Mouse (Mus musculus) adrenal gland, postnatal 4 days (tissue): ENCODE data around the gene Pnp2. TPM values are rescaled to one million over a fixed set of nuclear protein-coding genes. Genes with fewer than 3 reads are reported as not detected.
"Not testable (repeated sequence)": the region's sequence is repeated elsewhere in the genome, so short reads cannot be mapped to it uniquely, and the experiment has no call there.

Experiments used
- DNase-seq, 2 experiments: peaks; one replicate each; pipeline ENCODE4 v3.0.0; 2021 to 2022; ENCODE audit warnings: low spot score in 2 of 2, mixed read lengths in 2 of 2
- long read RNA-seq, 2 experiments: library from polyadenylated mRNA; stranded (forward); transcript quantifications; one replicate each; pipeline ENCODE4 v2.0.0; 2021
- total RNA-seq, 2 experiments: library from RNA; stranded (reverse); gene quantifications; 2 replicates each; pipeline ENCODE4 v1.2.3; 2021

The Pnp2 gene
- total RNA-seq, result 1 to 10 TPM; 1.4 to 2.5 TPM
- long read RNA-seq, experiment 1, partial matches to known transcripts, result 0 of 2 reads
- long read RNA-seq, experiment 1, other reads (novel, unspliced or antisense), result 1 of 2 reads
- long read RNA-seq, experiment 2, partial matches to known transcripts, result 0 of 1 reads
- long read RNA-seq, experiment 2, other reads (novel, unspliced or antisense), result 0 of 1 reads

GRCm38 (mm10) chr14:50955942-50956508 lies at the start of gene Pnp2:
Pnp2 (plus strand) TSS chr14:50955992.
- DNase-seq, result peak in 1 of 2 experiments; percentile 21

DNA sequence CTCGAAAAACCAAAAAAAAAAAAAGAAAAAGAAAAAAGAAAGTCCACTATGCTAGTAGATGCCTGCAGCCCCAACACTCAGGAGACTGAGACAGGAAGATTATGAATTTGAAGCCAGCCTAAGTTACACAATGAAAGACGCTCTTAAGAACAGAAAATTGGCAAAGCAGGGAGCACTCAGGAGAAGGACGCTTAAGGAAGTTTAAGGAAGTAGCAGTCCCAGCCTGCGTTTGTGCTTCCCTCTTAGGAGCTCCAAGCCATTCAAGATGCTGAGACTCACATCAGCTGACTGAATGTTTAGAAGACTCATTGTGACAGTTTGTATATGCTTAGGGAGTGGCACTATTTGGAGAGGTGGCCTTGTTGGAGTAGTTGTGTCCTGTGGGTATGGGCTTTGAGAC lies 47.7 kb upstream of the Pnp2 start:
- no peak for DNase-seq

GRCm38 (mm10) chr14:50911356-50911755 lies 44.4 kb upstream of the Pnp2 start:
- DNase-seq, result no peak

GRCm38 (mm10) chr14:50923437-50923836 lies 32.4 kb upstream of the Pnp2 start:
- not testable (repeated sequence) for DNase-seq

GRCm38 (mm10) chr14:50924281-50925064 lies 31.3 kb upstream of the Pnp2 start, which contains the start of the genes Osgep and Apex1:
Osgep (minus strand) TSS chr14:50924893.
Apex1 (plus strand) TSS chr14:50924968.
- DNase-seq, result peak; percentile 79 to 88

DNA sequence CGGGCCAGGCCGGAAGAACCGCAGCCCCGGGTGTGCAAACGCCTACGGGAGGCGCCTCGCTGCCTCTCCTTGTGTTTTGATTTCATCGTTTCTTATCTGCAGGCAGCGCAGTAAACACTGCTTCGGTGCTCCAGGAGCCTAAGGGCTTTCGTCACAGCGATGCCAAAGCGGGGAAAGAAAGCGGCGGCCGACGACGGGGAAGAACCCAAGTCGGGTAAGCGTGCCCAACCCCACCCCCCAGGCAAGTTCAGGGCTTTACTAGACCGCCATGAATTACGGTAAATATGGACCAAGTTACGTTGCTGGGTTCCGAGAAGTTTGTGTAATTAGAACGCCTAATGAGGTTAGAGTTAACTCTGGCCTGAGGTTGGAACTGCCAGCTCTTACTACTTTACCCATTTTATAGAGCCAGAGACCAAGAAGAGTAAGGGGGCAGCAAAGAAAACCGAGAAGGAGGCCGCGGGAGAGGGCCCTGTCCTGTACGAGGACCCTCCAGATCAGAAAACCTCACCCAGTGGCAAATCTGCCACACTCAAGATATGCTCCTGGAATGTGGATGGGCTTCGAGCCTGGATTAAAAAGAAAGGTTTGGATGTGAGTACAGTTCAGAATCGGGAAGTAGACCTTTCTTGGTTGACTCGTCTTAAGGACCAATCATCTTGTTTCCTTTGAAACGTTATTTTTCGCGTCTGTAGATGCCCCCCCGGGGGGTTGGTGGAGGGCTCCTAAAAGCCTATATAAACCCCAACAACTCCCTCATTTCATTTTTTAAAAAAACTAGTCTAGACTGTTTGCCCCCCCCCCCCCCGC lies 30.5 kb upstream of the Pnp2 start:
- no peak for DNase-seq

DNA sequence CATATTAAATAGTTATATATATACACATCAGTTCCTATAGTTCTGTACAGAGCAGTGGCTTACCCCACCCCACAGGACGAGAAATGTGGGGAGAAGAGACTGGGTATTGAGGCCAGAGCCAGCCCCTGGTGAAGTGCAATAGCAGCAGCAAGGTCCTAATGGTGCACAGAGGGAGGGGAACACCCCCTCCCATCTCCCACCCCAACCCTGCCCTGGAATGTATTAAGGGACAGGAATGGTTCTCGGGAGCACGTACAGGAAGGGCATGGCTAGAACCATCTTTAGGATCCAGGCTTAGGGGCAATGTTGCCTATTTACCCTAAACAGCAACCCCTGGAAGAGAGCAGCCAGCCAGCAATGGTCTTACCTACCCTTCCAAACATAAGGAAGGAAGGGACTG lies 28.4 kb upstream of the Pnp2 start:
- DNase-seq, result no peak

DNA sequence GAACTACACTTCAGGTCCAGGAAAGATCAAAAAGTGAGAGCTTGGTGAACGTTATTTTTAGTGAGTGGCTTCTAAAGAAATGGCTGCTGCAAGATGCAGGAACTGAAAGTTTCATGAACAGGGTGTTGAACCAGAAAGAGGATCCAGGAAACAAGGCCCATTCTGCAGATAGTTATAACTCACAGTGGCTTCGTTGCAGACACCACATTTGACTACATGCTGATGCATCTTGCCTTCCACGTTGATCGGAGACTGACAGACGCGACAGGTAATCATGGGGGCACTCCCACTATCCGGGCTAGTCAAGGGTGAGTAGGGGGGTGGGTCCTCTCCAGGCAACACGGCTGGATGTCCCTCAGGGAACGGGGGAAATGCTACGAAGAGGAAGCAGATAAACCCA lies 25.8 kb upstream of the Pnp2 start:
- no peak for DNase-seq

GRCm38 (mm10) chr14:50930377-50930753 lies 25.4 kb upstream of the Pnp2 start:
- no peak for DNase-seq

GRCm38 (mm10) chr14:50930754-50931492 lies 24.9 kb upstream of the Pnp2 start, which contains the start of the genes Pip4p1 and Pnp:
Pip4p1 (minus strand) TSS chr14:50930856.
Pnp (plus strand) TSS chr14:50931082.
- peak; percentile 95 for DNase-seq

GRCm38 (mm10) chr14:50931493-50932020 lies 24.2 kb upstream of the Pnp2 start:
- no peak for DNase-seq

DNA sequence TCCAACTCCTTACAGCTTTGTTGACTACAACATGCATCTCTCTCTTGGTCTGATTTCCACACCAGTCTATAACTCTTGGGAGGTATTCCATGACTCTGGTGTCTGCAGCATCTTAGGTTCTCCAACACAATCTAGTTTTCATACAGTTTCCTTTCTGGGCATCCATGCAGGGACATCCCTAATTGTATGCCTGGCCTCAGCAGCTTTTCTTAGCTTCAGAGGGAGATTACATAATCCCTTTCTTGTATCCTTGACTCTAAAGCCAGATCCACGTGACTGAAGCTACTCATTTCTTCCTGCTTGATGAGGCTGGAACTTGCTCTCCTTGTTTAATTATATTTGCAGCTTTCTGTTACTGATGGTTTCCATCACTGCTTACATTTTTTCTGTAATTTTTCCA lies 19.1 kb upstream of the Pnp2 start:
- DNase-seq, result no peak

DNA sequence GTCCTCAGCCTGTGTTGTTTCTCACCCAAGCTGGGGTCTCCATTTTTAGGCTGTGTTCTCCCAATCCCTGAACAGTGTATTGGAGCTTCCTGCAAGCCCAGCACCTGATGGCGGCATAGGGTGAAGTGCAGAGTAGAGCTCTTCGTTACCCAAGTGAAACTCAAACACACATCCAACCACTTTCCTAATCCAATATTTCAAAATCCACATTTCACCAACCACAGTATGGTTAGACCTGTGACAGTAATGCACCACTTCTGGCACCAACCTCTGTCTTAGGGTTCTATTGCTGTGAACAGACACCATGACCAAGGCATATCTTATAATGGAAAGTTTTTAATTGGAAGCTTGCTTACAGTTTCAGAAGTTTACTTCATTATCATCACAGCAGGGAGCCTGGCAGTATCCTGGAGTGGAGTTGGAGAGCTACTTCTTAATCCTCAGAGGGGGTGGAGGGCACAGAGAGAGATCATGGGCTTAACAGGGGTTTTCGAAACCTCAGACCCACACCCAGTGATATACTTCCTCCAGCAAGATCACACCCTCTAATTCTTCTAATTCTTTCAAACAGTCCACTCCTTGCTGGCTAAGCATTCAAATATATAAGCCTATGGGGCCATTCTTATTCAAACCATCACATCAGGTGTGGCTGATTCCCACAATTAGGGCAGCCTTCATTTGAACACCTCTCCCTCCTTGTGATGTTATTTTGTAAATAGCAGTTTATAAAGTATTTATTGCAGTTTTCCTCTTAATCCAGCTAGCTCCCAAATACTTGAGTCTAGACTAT lies 17.5 kb upstream of the Pnp2 start:
- DNase-seq, result no peak

DNA sequence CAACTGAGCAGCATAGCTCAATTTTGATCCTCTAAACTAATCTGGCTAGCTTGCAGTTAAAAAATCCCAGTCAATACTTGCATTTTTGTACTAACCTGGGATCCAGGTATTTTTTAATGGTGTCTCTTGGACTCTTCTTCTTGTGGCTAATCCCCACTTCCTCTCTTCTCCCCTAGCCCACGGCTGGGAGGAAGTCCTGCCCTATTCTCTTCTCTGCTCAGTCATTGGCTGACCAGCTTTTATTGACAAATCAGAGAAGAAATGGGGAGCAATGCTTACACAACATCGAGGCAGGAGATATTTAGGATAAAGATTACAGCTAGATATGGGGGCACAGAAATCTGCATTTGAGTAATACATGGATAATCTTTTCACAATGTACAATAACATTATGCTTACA lies 16.9 kb upstream of the Pnp2 start:
- DNase-seq, result no peak

- DNase-seq, result peak; percentile 84 to 93
Measured at GRCm38 (mm10) chr14:50943932-50944667, 11.7 kb upstream of the Pnp2 start, which contains the start of gene Gm49342. Gm49342 (plus strand) TSS chr14:50944517.

DNA sequence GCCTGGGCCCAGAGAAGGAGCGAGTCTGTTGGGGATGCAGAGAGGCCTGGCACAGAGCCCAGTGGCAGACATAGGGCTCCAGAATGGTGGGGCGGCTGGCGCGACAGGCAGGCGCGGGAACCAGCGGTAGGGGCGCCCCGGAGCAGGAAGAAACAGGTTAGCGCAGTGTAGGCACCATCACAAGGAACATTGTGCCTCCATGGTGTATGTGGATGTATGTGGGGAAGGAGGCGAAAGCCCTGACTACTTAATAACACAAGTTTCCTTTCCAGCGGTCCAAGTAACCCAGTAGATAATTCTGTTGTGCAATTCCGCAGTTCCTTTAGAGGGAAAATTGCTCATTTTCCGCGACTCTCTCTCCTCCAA lies 11.1 kb upstream of the Pnp2 start:
- DNase-seq, result not testable (repeated sequence)

DNA sequence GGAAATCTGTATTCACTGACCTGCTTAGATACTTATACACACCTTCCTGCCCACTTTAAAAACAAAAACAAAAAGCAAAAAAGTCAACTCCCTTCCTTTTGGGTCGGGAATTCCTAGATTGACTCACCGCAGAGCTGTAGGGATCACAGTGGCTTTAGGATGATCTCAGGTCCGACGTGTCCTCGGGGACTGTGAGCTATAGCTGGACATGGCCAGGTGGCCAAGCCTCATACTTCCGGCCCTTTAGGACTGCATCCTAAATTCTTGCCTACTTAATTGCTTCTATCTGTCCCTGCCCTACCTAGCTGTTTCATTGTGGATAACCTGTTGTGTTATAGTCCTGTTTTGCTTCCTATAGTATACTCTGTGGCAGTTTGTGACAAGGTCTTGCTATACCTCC lies 10.7 kb upstream of the Pnp2 start:
- not testable (repeated sequence) for DNase-seq

DNA sequence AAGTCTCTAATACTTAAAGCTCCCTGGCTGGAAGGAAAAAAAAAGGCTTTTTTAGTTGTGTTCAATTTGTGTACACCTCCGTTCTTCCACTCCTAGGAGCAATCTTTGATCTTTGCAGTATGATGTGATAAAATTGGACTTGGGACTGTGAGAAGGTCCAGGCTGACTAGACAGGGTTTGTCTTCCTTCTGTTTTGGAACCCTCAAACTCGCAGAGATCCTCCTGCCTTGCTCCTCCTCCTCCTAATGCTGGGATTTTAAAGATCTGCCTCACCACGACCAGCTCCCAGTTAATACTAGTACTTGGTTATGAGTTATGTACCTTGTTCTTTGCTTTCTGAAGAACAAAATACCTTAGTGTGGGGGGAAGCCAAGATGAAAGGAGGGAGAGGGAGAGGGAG lies 10.3 kb upstream of the Pnp2 start:
- not testable (repeated sequence) for DNase-seq

DNA sequence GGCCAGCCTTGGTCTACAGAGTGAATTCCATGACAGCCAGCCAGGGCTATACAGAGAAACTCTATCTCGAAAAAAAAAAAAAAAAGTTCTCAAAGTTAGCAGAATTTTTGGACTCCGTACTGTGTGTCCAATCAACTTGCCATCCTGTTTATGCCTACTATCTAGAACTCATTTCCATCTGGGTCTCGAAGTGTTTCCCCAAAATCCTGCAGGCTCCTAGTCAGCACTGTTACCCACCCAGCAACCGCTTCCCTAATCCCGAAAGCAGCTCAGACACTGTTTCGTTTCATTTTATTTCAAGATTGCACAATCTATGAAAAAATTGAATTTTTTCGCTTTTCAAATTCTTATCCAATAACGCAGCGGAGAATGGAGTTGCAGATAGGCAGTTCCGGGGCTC lies 305 bp upstream of the Pnp2 start:
- DNase-seq, result no peak
